Mouse (Mus musculus) hindbrain, postnatal 0 days (tissue): Measurements from ENCODE around the gene Gatad2a. TPM values are rescaled to one million over a fixed set of nuclear protein-coding genes. Genes with fewer than 3 reads are reported as not detected.
A peak's percentile ranks its signal among the peaks of the same experiment; 100 is the strongest.
"Not testable (repeated sequence)": the region's sequence is repeated elsewhere in the genome, so short reads cannot be mapped to it uniquely, and the experiment has no call there.

Source experiments
- ATAC-seq: fragments of 200-750 bp; cut with Nextera tagmentation; 2 replicates; pipeline ENCODE4 v1.8.0; 2017; ENCODE audit warnings: mild to moderate bottlenecking, moderate TSS enrichment, moderate library complexity
- DNase-seq: peaks from one replicate; pipeline ENCODE4 v3.0.0-alpha.2; 2015; ENCODE audit warnings: low spot score
- H3K27ac ChIP-seq: fragments of 300-500 bp; sonication (generic); 2 replicates; pipeline ENCODE4 v1.5.1; 2014; ENCODE audit warnings: mild to moderate bottlenecking
- H3K27me3 ChIP-seq: fragments of 300-500 bp; sonication (generic); 2 replicates; pipeline ENCODE4 v1.6.1; 2014; ENCODE audit warnings: low read length, mixed read lengths; ENCODE audit not compliant: insufficient read depth
- H3K36me3 ChIP-seq: fragments of 300-500 bp; sonication (generic); 2 replicates; pipeline ENCODE4 v1.6.1; 2014; ENCODE audit warnings: low read length, mixed read lengths; ENCODE audit not compliant: insufficient read depth
- H3K4me1 ChIP-seq: fragments of 300-500 bp; sonication (generic); 2 replicates; pipeline ENCODE4 v1.6.1; 2014; ENCODE audit warnings: antibody characterized with exemption, low read length, mixed read lengths; ENCODE audit not compliant: insufficient read depth
- H3K4me2 ChIP-seq: fragments of 300-500 bp; sonication (generic); 2 replicates; pipeline ENCODE4 v1.6.1; 2014; ENCODE audit warnings: low read depth, mild to moderate bottlenecking, low read length, moderate library complexity, mixed read lengths
- H3K4me3 ChIP-seq: fragments of 300-500 bp; sonication (generic); 2 replicates; pipeline ENCODE4 v1.5.1; 2014; ENCODE audit warnings: low read length
- H3K9ac ChIP-seq: fragments of 300-500 bp; sonication (generic); replicated peaks from 2 replicates; pipeline ENCODE4 v1.6.1; 2014; ENCODE audit warnings: mild to moderate bottlenecking, low read length, moderate library complexity, mixed read lengths
- H3K9me3 ChIP-seq: fragments of 300-500 bp; sonication (generic); 2 replicates; pipeline ENCODE4 v1.6.1; 2016; ENCODE audit warnings: low read length, mixed read lengths
- CTCF ChIP-seq: IDR thresholded peaks from 2 replicates; pipeline ENCODE4 v1.5.1; 2016; ENCODE audit warnings: antibody characterized with exemption, control low read depth, low read depth
- WGBS: fragments of 180-500 bp; shearing (Covaris S2); extraction: QIAGEN DNeasy Blood & Tissue Kit; methylation state at CpG from one replicate; pipeline ENCODE4 v1.1.7; 2014; 5-methylcytosine and 5-hydroxymethylcytosine counted together
- polyA plus RNA-seq: library from polyadenylated mRNA; unstranded; fragments of >200 nt; fragmentation: Nextera tagmentation; extraction: Ambion mirVana; gene quantifications from 2 replicates; pipeline ENCODE4 v1.2.1, GENCODE M21; 2015
- total RNA-seq: library from RNA; depleted of rRNA; stranded (reverse); fragments of >200 nt; gene quantifications from 2 replicates; pipeline ENCODE4 v1.2.3, GENCODE M21; 2014

Gene Gatad2a
- total and polyA plus RNA-seq, 2 experiments from 2014 or later, result 23.4 to 38.4 TPM

DNA sequence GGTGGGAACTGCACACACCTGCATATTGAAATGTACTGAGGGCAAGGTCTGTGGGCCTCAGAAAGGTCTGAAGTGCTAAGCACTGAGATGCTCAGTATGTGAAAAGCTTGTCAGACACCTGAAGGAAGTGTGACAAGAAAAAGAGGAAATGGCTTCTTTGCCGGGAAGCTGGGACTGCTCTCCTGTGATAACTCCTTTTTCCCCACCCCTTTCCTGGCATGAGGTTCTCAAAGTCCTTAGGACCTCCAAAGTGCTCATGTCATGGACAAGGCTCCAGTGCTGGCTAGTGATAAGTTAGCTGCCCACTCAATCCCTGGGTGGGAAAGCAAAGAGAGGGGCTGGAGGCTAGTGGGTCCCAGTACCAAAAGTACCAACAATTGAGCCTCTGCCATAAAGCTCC is 38.8 kb downstream of the Gatad2a start:
- no peak for TF ChIP-seq CTCF
- WGBS, result 79% methylated on average over 1 of the region's 1 CpGs
- Histone ChIP-seq H3K9me3 (no peaks in the 10 kb centered on the region), H3K4me1 (no peaks in the 10 kb centered on the region), H3K36me3 (no peaks in the 10 kb centered on the region), H3K27ac (no peak overlapping the region), H3K4me3 (no peak overlapping the region), H3K4me2 (no peak overlapping the region), H3K27me3 (no peaks in the 10 kb centered on the region), H3K9ac (no peak overlapping the region)
- ATAC-seq, result no peak
- no peak for DNase-seq

GRCm38 (mm10) chr8:69956651-69957050 is 39.5 kb downstream of the Gatad2a start:
- no peak overlapping the region for H3K4me3 ChIP-seq
- H3K4me2 ChIP-seq, result no peak overlapping the region
- no peak overlapping the region for H3K27ac ChIP-seq
- H3K36me3 ChIP-seq, result no peaks in the 10 kb centered on the region
- DNase-seq, result no peak
- no peak overlapping the region for H3K9ac ChIP-seq
- 69% methylated on average over 2 of the region's 2 CpGs for WGBS
- no peak for ATAC-seq
- TF ChIP-seq CTCF, result no peak
- H3K27me3 ChIP-seq, result no peaks in the 10 kb centered on the region
- no peaks in the 10 kb centered on the region for H3K4me1 ChIP-seq
- H3K9me3 ChIP-seq, result no peaks in the 10 kb centered on the region

GRCm38 (mm10) chr8:69954642-69955041 is 41.5 kb downstream of the Gatad2a start:
- Histone ChIP-seq H3K27ac (no peak overlapping the region; the same call in 1 of the 2 replicates), H3K36me3 (no peaks in the 10 kb centered on the region), H3K9me3 (no peaks in the 10 kb centered on the region), H3K9ac (no peak overlapping the region), H3K4me3 (no peak overlapping the region), H3K27me3 (no peaks in the 10 kb centered on the region), H3K4me1 (no peaks in the 10 kb centered on the region), H3K4me2 (no peak overlapping the region)
- DNase-seq (no peak), ATAC-seq (no peak)
- WGBS, result 65% methylated on average over 1 of the region's 1 CpGs
- no peak for TF ChIP-seq CTCF

GRCm38 (mm10) chr8:69954213-69954612 is 42.0 kb downstream of the Gatad2a start:
- Histone ChIP-seq H3K4me3 (no peak overlapping the region), H3K9me3 (no peaks in the 10 kb centered on the region), H3K4me1 (no peaks in the 10 kb centered on the region), H3K27me3 (no peaks in the 10 kb centered on the region), H3K4me2 (no peak overlapping the region), H3K27ac (peak overlapping the region; percentile 20; the same call in 1 of the 2 replicates), H3K9ac (no peak overlapping the region), H3K36me3 (no peaks in the 10 kb centered on the region)
- TF ChIP-seq CTCF, result no peak
- no peak for DNase-seq
- no peak for ATAC-seq
- WGBS, result 69% methylated on average over 4 of the region's 4 CpGs

DNA sequence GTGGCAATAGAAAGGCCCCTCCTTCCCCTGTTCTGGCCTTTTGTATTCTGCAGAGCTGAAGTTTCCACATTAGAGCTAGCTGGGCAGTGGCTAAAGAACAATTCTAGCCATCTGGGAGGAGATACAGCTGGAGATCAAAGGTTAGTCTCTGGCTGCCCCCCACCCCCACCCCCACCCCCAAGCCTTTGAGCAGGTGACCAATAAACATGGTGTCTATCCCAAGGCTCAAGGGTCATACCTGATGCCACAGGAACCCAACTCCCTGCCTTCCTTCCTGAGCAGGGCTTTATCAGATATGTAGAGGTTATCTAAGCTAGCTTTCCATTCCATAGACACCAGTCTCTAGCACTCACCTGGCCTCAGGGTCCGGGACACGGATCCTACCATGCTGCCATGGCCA is 45.9 kb downstream of the Gatad2a start:
- Histone ChIP-seq H3K9ac (no peak overlapping the region), H3K4me1 (no peaks in the 10 kb centered on the region), H3K4me3 (no peak overlapping the region), H3K4me2 (no peak overlapping the region), H3K27ac (no peak overlapping the region), H3K9me3 (no peaks in the 10 kb centered on the region), H3K27me3 (no peaks in the 10 kb centered on the region), H3K36me3 (no peaks in the 10 kb centered on the region)
- DNase-seq (no peak), ATAC-seq (no peak)
- 100% methylated on average over 2 of the region's 2 CpGs for WGBS
- no peak for TF ChIP-seq CTCF

- not testable (repeated sequence) for H3K27me3 ChIP-seq, H3K9ac ChIP-seq, H3K4me1 ChIP-seq, H3K27ac ChIP-seq, H3K9me3 ChIP-seq, H3K36me3 ChIP-seq, H3K4me2 ChIP-seq, H3K4me3 ChIP-seq, ATAC-seq, DNase-seq
- whole genome bisulfite sequencing, result 94% methylated on average over 2 of the region's 3 CpGs
These were observed 53.7 kb downstream of the Gatad2a start for GRCm38 (mm10) chr8:69942495-69942894.

DNA sequence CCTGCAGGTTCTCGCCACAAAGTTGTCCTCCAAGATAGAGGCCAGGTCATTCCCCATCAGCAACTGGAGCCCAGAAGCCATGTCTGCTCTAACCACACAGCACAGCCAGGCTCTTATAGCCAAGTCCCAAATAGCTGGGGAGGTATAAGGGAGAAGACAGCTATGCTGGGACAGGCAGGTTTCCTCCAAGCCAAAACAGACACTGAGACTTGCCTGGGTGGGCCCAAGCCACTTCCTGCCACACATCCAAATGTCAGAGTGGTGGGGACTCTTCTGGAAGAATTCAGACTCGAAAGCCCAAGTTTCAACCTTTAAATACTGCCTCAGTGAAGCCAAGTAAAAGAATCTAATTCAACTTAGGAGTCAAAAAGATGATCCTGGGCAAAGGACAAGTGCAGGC is 55.8 kb downstream of the Gatad2a start:
- no peak for TF ChIP-seq CTCF
- 89% methylated on average over 2 of the region's 2 CpGs for WGBS

More for the DNA sequence above, 55.8 kb downstream of the Gatad2a start:
- Histone ChIP-seq H3K27ac (no peak overlapping the region), H3K4me2 (no peak overlapping the region), H3K27me3 (no peaks in the 10 kb centered on the region), H3K9me3 (no peaks in the 10 kb centered on the region), H3K36me3 (no peaks in the 10 kb centered on the region; the same call in 1 of the 2 replicates), H3K4me1 (no peaks in the 10 kb centered on the region), H3K9ac (no peak overlapping the region), H3K4me3 (no peak overlapping the region)
- DNase-seq (no peak), ATAC-seq (no peak)
